Mouse (Mus musculus): Measurements from ENCODE around the gene Vps26b. TPM values are rescaled to one million over a fixed set of nuclear protein-coding genes. Genes with fewer than 3 reads are reported as not detected.

Vps26b gene
- total RNA-seq, 1 experiment from 2014 or later, result 37.8 TPM

GRCm38 (mm10) chr9:26997501-26997900 lies 32.4 kb downstream of the Vps26b start:
- no peak for ATAC-seq (replicated peaks; ENCODE audit: low read depth, poor library complexity, severe bottlenecking)

GRCm38 (mm10) chr9:26997062-26997461 lies 32.8 kb downstream of the Vps26b start:
- ATAC-seq (replicated peaks; ENCODE audit: low read depth, poor library complexity, severe bottlenecking), result peak; percentile 49

DNA sequence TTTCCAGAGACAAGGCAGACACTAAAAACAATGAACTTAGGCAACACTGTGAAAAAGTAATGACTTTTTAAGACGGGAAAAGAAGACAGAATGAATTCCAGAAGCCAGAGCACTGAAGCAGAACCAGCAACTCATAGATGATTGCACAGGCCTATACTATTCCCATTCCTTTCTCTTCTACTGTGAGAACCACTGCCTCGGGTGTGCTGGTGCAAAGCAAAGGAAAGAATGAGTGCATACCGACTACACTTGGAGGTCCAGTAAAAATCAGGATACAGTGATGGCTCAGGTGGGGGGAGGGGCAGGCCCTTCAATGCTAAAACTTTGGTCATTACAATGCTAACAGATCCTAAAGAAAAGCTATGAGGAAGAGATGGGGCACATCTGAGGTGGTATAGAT lies 36.0 kb downstream of the Vps26b start:
- no peak for ATAC-seq (replicated peaks; ENCODE audit: low read depth, poor library complexity, severe bottlenecking)

GRCm38 (mm10) chr9:26993118-26993517 lies 36.7 kb downstream of the Vps26b start:
- ATAC-seq (replicated peaks; ENCODE audit: low read depth, poor library complexity, severe bottlenecking), result no peak

DNA sequence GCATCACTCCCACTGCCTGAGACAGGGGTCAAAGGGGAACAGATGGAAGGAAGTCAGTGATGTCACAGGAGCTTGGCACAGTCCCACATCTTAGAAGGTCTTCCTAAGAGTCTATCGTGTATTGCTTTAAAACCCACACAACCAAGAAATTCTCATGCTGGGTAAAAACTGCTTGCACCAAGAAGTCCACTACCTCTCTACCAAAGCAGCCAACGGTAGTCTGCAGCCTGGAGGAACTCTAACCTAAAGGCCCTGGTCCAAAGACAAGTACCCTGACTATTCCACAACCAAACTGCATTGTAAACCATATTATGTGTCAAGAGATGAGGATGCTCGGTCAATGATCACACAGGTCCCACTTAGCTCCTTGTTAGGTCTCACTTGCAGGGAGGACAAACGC lies 39.7 kb downstream of the Vps26b start:
- no peak for ATAC-seq (replicated peaks; ENCODE audit: low read depth, poor library complexity, severe bottlenecking)

- ATAC-seq (replicated peaks; ENCODE audit: low read depth, poor library complexity, severe bottlenecking), result no peak
These were observed 44.1 kb downstream of the Vps26b start for GRCm38 (mm10) chr9:26985668-26986277.

GRCm38 (mm10) chr9:26985090-26985613 lies 44.7 kb downstream of the Vps26b start:
- no peak for ATAC-seq (replicated peaks; ENCODE audit: low read depth, poor library complexity, severe bottlenecking)

GRCm38 (mm10) chr9:26978776-26979175 lies 51.1 kb downstream of the Vps26b start:
- ATAC-seq (replicated peaks; ENCODE audit: low read depth, poor library complexity, severe bottlenecking), result no peak

DNA sequence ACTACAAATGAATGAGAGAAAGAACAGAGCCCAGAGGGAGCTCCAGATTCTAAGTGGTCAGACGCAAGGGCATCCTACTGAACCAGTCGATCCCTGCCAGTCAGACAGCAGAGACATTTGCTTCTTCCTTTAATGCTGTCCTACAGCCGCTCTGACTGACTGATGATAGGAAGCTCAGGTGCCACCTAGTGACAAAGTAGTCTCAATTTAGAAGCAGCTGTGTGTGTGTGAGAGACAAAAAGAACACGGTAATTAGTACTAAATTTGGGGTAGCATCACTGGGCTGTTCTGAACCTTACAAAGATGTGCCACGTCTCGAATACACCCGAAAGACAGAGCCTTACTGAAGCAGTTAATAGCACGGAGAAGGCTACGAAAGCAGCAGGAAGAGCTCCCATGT lies 52.1 kb downstream of the Vps26b start:
- ATAC-seq (replicated peaks; ENCODE audit: low read depth, poor library complexity, severe bottlenecking), result no peak

Other genes with a start within 250 kb of the Vps26b start
- 0.39 TPM in 1 of 2 replicates, not detected in the other for gene Glb1l2, start 223.6 kb downstream of the Vps26b start, total RNA-seq (2017)
- not detected in 2 replicates for gene Glb1l3, start 169.2 kb downstream of the Vps26b start, total RNA-seq (2017)
- not detected in 2 replicates for gene Gm1110, start 107.0 kb downstream of the Vps26b start, total RNA-seq (2017)
- gene Acad8, start 30.5 kb downstream of the Vps26b start, total RNA-seq (2017), result 9.4 and 9.8 TPM in 2 replicates
- gene Thyn1, start 30.4 kb downstream of the Vps26b start, total RNA-seq (2017), result 63.2 and 110 TPM in 2 replicates
- 52.3 and 64.8 TPM in 2 replicates for gene Ncapd3, start 110 bp upstream of the Vps26b start, total RNA-seq (2017)
- 0.14 TPM in 1 of 2 replicates, not detected in the other for gene Jam3, start 125.4 kb upstream of the Vps26b start, total RNA-seq (2017)

Measured in common myeloid progenitor, adult 5-6 weeks (primary cell).